Mouse (Mus musculus) ovary, postnatal 14 days (tissue): ENCODE results near the gene Olfr506.
"Not testable (repeated sequence)": the region's sequence is repeated elsewhere in the genome, so short reads cannot be mapped to it uniquely, and the experiment has no call there.

ENCODE experiments used
- DNase-seq: peaks from one replicate; pipeline ENCODE4 v3.0.0; 2022; ENCODE audit warnings: low spot score

Gene Olfr506

DNA sequence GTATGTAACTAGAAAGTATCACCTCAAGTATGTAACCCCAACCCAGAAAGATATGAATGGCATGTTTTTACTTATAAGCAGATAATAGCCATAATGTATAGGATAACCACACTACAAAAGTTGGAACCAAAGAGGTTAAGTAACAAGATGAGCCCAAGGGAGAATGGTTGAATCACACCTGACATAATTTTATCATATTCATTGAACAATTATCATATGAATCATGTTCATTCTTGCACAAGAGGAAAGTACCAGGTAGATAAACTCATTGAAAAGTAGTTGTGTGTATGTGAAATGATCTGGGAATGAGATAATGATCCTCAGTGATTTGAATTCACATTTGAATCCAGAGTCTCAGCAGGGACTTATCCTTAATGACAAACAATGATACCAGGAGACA is at the start of gene Olfr506:
Olfr506 (plus strand) TSS at position 301 of the 400 bp plus-strand sequence.
- DNase-seq = no peak

DNA sequence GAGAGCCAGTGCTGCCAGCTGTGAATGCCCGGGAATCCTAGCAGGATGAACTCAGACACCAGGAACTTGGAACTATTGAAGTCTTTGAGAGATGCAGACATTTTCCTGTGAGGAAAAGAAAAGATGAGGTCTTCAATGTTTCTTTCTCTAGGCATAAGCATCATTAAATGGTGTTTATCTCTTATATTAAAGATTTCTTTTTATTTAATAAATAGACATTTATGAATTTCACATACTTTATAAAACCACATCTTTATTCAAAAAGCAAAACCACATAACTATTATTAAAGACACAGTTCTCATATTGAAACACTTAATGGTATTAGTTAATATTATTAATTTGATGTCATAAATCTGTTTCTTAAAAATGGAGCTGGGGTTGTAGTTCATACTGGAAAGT is 44.9 kb upstream of the Olfr506 start, which contains the start of gene Olfr504:
Olfr504 (minus strand) TSS at position 101 of the 400 bp plus-strand sequence.
- DNase-seq = no peak

DNA sequence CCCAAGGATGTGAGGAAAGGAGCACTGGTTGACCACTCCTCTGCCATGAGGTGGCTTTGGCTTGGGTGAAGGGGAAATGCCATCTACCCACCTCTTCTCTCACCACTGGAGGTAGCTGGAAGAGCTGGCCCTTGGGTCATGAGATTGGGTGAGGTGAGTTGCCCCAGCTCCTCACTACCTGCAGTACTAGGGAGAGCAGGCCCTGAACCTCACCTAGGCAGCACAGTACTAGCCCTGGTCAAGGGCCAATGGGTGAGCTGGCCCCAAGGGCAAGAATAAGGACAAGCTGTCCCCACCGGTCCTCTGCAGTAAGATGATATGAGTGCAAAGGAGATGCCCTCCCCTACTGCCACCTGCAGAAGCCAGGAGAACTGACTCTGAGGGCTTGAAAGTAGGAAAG is 20.8 kb upstream of the Olfr506 start:
- DNase-seq = no peak

DNA sequence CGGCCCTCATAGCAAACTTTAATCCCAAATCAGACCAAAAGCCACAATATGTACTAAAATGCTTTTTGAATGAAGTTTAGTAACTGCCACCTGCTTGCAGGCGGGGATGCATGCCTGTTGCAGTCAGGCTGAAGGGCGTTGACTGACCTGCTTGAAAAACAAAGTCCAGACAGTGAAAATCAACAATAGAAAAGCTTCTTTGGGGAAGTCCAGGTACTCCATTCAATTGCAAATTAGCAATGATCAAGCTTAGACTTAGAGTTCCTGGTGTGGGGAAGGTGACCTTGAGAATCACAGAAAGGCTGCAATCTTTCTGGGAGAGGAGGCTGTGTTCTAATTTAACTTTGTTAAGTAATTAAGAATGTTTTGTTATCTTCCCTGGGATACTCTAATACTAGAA is 8.7 kb upstream of the Olfr506 start:
- not testable (repeated sequence) for DNase-seq

DNA sequence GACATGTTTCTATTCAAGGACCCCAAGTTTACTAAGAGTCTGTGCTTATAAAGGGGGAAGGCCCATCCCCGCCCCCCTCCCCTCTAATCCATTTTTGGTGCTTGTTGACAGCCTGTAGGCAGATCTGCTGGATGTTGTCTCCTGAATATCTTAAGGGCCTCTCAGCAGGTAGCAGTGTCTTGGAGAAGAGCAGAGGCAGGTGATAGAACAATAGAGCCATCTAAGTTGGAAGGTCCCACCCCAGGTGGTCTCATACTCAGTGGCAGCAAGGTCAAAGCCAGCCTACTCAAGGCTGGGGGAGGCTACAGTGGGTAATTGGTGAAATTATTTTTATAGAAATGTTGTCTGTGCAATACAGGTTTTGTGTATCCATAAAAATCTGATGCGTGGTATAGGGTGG is 3.5 kb downstream of the Olfr506 start:
- no peak for DNase-seq

DNA sequence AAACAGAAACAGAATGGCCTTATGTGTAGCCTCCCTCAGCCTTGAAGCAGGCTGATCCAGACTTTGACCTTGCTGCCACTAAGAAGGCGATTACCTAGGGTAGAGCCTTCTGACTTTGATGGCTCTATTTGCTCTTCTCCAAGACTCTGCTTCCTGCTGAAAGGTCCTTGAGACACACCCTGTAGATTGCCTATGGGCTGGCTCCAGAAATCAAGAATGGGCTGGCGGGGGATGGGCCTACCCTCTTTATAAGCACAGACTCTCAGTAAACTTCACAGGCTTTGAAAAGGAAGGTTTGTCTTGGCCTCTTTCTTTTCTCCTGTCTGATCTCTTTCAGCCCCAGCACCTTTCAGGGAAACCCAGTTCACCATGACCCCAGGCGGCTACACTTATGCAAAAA is 6.2 kb downstream of the Olfr506 start:
- not testable (repeated sequence) for DNase-seq

DNA sequence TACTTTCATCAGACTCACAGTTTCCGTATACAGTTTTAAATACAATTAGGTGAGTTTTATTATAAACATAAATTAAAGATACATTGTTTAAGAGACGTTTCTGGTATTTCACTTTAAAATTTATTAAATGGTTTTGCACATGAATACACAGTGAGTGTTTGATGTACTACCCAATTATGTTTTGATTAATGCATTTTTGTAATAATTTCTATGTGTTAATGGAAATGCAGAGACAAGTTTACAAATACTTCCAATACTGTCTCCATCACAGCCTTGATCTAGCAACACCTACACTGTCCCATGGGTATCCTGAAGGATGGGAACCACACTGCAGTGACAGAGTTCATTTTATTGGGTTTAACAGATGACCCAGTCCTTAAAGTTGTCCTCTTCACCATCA is 10.9 kb downstream of the Olfr506 start, which contains the start of gene Olfr507:
Olfr507 (plus strand) TSS at position 301 of the 400 bp plus-strand sequence.
- DNase-seq = no peak

DNA sequence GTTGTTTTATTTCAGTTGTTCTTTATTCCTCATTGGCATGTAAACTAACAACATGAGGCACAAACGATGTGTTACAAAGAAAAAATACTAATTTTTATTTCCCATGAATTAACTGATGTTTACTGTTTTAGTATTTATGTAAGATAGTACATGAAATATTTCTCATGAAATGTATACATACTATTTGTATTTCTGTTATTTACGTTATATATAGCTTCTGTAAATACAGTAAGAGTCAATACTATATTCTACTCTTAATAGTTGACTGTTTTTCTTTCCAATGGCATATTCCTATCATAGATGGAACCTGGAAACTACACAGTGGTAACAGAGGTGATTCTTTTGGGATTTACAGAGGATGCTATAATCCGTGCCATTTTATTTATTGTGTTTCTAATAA is 19.1 kb downstream of the Olfr506 start, which contains the start of gene Olfr508:
Olfr508 (plus strand) TSS at position 301 of the 400 bp plus-strand sequence.
- DNase-seq = no peak

DNA sequence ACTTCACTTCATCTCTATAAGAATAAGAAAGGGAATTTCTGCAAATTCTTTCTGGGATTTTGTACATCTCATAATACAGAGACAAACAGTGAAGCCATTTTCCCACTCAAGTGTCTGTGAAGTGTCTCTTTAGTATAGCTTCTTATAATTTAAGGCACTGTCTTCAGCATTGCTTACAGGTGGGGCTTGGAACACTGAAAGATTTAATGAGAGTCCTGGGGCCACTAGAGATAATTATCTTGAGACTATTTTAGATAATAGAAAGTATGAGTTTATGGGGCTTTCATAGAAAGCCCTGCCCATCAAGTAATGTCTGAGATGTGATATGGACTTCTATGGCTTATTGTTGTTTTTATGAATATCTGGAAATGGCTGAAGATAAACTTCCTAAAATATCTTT is 41.2 kb downstream of the Olfr506 start, which contains the start of gene Olfr509:
Olfr509 (minus strand) TSS at position 101 of the 400 bp plus-strand sequence.
- no peak for DNase-seq

DNA sequence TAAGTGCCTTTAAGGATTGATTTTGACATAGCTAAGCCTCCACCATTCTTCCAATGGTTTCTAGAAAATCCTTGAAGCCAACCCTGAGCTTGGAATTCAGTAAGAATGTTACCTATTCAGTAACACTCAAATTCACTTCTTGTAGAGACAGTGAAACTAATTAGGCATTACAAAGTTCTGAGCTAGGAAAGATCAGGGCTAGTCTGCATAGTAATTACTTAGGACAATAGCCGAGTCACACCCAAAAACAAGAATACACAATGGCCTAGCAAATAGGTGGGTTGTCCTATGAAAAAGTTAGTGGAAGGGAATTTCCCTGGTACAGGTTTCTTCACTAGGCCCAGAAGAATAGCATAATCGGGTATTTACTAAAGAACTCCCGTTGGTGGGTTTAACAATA is 51.8 kb downstream of the Olfr506 start:
- DNase-seq = no peak
